Mouse (Mus musculus): Measurements from ENCODE around the gene Gm20388. TPM values are rescaled to one million over a fixed set of nuclear protein-coding genes. Genes with fewer than 3 reads are reported as not detected.

Gm20388 gene
- total and polyA plus RNA-seq, 2 experiments from 2014 or later = 51.3 TPM; not detected in 1

DNA sequence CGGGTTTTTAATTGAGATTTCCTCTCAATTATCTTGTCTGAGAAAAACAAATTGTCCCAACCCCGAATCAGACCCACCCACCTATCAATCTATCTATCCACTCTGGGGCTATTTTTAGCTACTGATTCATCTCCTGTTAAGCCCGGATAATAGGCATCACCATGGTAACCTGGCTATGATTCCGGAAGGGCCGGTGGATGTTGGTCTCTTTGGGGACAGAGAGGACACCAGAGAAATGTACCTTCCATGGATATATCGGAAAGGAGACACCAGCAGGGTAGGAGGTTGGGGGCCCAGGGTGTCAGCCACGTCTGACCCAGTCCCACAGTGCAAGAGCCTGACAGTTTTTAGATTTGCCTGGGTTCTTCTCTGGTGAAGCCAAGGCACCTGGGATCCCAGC is 3224.8 kb downstream of the Gm20388 start:
- DNase-seq (peak; percentile 77), ATAC-seq (peak; percentile 78)
- H3K9ac ChIP-seq = 0 out of 2 replicates have a peak overlapping the region, but pooled peaks have one; percentile 15
- no peaks in the 10 kb centered on the region for H3K27me3 ChIP-seq (ENCODE audit: insufficient read depth, low read length)
- no peak overlapping the region for H3K4me3 ChIP-seq (ENCODE audit: low read depth, low read length)
- H3K4me2 ChIP-seq (ENCODE audit: low read depth) = peak overlapping the region; percentile 22; the same call in 1 of the 2 replicates
- peak overlapping the region; percentile 85 for H3K27ac ChIP-seq (ENCODE audit: low read depth, low read length)
- no peaks in the 10 kb centered on the region for H3K9me3 ChIP-seq (ENCODE audit: low read length)
- H3K4me1 ChIP-seq (ENCODE audit: insufficient read depth) = peaks cover 20% of the 10 kb centered on the region
- no peak for TF ChIP-seq CTCF (IDR thresholded peaks at IDR 0.05; ENCODE audit: low read depth)
- 5% methylated on average over 7 of the region's 7 CpGs for WGBS
- no peaks in the 10 kb centered on the region for H3K36me3 ChIP-seq (ENCODE audit: insufficient read depth)

DNA sequence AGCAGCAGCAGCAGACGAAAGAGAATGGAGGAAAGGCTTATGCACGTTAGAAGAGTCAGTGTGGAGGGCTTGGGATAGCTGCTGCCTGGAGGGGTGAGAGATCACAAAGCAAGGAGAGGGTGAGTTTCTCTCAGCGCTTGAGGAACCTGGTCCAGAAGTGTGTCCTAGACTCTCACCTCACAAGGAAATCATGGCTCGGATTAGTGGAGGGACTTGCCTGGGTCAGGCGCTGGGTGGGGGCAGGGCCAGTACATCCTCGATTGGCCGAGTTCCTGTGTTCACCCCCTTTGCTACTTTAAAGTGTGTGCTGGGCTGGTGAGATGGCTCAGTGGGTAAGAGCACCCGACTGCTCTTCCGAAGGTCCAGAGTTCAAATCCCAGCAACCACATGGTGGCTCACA is 3225.2 kb downstream of the Gm20388 start:
- WGBS = 31% methylated on average over 9 of the region's 9 CpGs
- DNase-seq = no peak
- TF ChIP-seq CTCF (IDR thresholded peaks at IDR 0.05; ENCODE audit: low read depth) = no peak
- no peak overlapping the region for H3K4me3 ChIP-seq (ENCODE audit: low read depth, low read length)
- ATAC-seq = peak; percentile 47; the same call in 1 of the 2 replicates
- H3K36me3 ChIP-seq (ENCODE audit: insufficient read depth) = no peaks in the 10 kb centered on the region
- 0 out of 2 replicates have a peak overlapping the region, but pooled peaks have one; percentile 15 for H3K9ac ChIP-seq
- H3K4me1 ChIP-seq (ENCODE audit: insufficient read depth) = peaks cover 20% of the 10 kb centered on the region
- peak overlapping the region; percentile 85 for H3K27ac ChIP-seq (ENCODE audit: low read depth, low read length)
- no peaks in the 10 kb centered on the region for H3K9me3 ChIP-seq (ENCODE audit: low read length)
- no peaks in the 10 kb centered on the region for H3K27me3 ChIP-seq (ENCODE audit: insufficient read depth, low read length)
- peak overlapping the region; percentile 22; the same call in 1 of the 2 replicates for H3K4me2 ChIP-seq (ENCODE audit: low read depth)

DNA sequence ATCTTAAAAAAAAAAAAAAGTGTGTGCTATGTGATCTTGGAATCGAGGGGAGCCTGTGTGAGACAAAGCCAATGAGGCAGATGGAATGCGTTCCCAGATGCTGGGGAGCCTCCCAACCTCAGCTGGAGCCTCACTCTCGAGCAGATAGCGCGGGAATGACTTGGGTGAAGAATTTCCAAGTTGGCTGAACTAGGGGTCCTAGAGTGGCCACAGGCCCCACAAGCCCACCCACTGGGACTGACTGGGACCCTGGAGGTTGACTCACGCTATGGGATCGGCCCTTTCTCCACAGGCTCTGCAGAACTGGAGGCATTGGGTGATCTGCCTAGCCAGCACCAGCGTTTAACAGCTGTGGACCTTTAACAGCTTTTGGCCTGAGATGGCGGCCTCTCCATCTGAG is 3225.6 kb downstream of the Gm20388 start:
- H3K4me1 ChIP-seq (ENCODE audit: insufficient read depth) = peaks cover 20% of the 10 kb centered on the region
- no peak for TF ChIP-seq CTCF (IDR thresholded peaks at IDR 0.05; ENCODE audit: low read depth)
- no peaks in the 10 kb centered on the region for H3K36me3 ChIP-seq (ENCODE audit: insufficient read depth)
- 85% methylated on average over 9 of the region's 9 CpGs for WGBS
- ATAC-seq = no peak
- no peak for DNase-seq
- H3K27ac ChIP-seq (ENCODE audit: low read depth, low read length) = no peak overlapping the region
- H3K4me2 ChIP-seq (ENCODE audit: low read depth) = no peak overlapping the region
- H3K9me3 ChIP-seq (ENCODE audit: low read length) = no peaks in the 10 kb centered on the region
- no peak overlapping the region for H3K9ac ChIP-seq
- no peak overlapping the region for H3K4me3 ChIP-seq (ENCODE audit: low read depth, low read length)
- no peaks in the 10 kb centered on the region for H3K27me3 ChIP-seq (ENCODE audit: insufficient read depth, low read length)

DNA sequence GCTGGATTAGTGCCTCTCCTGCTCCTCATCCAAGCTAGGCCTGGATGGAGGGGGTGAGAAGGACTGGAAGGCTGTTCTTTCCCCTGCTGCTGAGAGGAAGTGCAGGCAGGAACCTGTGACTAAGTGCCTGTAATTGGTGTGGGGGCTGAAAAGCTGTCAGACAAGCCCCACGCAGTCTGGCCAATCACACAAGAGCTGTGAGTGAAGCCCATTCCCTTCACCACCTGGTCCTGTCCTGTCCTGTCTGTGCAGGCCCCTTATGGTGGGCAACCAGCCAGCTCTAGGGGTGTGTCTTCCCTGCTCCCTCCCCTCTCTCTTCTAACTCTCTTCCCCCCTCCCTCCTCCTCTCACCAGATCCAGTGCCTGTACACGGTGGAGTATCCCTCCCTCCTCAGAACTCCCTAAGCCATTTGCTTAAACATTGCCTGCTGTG is 3227.0 kb downstream of the Gm20388 start:
- Histone ChIP-seq H3K36me3 (ENCODE audit: insufficient read depth) (no peaks in the 10 kb centered on the region), H3K27ac (ENCODE audit: low read depth, low read length) (0 out of 2 replicates have a peak overlapping the region, but pooled peaks have one; percentile 11), H3K4me3 (ENCODE audit: low read depth, low read length) (no peak overlapping the region), H3K27me3 (ENCODE audit: insufficient read depth, low read length) (no peaks in the 10 kb centered on the region), H3K4me2 (ENCODE audit: low read depth) (no peak overlapping the region), H3K4me1 (ENCODE audit: insufficient read depth) (peaks cover 20% of the 10 kb centered on the region), H3K9ac (no peak overlapping the region), H3K9me3 (ENCODE audit: low read length) (no peaks in the 10 kb centered on the region)
- TF ChIP-seq CTCF (IDR thresholded peaks at IDR 0.05; ENCODE audit: low read depth) = no peak
- ATAC-seq = peak; percentile 73
- peak; percentile 66 for DNase-seq
- WGBS = 5% methylated on average over 2 of the region's 2 CpGs

DNA sequence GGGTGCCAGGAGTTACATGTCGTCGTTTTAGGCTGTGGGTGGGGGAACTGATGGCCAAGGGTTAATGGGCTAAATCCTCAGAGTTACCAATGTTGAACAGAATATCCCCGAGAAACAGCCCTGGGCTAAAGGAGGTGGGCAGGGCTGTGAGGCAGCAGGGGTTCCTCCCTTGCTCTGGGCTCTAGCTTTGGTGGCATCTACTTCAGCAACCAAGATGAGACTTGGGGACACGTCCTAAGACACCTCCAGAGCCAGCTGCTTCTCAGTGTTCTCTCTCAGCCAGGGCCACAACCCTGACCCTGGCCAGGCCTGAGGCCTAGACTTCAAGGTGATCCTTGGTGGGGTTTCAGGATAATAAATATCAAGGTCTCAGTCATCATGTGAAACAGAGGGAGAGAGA is 3228.1 kb downstream of the Gm20388 start:
- H3K4me1 ChIP-seq (ENCODE audit: insufficient read depth) = peaks cover 20% of the 10 kb centered on the region
- no peak overlapping the region for H3K9ac ChIP-seq
- DNase-seq (no peak), ATAC-seq (no peak)
- H3K27ac ChIP-seq (ENCODE audit: low read depth, low read length) = no peak overlapping the region
- H3K4me2 ChIP-seq (ENCODE audit: low read depth) = no peak overlapping the region
- no peaks in the 10 kb centered on the region for H3K27me3 ChIP-seq (ENCODE audit: insufficient read depth, low read length)
- no peak overlapping the region for H3K4me3 ChIP-seq (ENCODE audit: low read depth, low read length)
- WGBS = 61% methylated on average over 4 of the region's 4 CpGs
- no peaks in the 10 kb centered on the region for H3K36me3 ChIP-seq (ENCODE audit: insufficient read depth)
- H3K9me3 ChIP-seq (ENCODE audit: low read length) = no peaks in the 10 kb centered on the region
- no peak for TF ChIP-seq CTCF (IDR thresholded peaks at IDR 0.05; ENCODE audit: low read depth)

DNA sequence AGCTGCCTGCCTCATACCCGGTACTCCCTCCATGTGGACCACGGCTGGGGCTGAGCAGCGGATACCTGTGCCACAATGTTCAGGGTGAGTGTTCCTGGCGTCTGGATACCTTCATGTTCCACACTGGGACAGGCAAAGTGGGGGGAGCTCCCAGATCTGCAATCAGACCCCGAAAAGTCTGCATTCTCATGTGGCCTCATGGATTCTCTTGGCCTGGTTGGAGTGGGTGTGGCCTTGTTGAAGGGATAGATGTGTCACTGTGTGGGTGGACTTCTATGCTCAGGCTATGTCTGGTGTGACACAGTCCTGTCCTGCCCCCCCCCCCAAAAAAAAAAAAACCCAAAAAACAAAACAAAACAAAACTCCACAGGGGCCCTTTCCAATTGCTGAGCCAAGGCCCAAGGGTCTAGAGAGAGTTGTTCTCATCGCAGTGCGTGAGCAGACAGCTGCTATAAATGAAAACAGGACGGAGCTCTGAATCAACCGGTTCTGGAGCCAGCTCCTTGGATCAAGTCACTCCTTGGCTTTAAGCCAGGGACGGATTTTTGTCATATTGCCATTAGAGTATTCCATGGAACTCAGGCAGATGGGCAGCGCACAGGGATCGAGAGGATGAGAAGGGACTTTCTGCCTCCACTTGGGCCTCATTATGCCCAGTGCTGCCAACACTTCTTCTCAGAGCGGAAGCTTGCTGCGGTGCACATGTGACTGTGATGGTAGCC is 3231.3 kb downstream of the Gm20388 start:
- no peaks in the 10 kb centered on the region for H3K27me3 ChIP-seq (ENCODE audit: insufficient read depth, low read length)
- H3K36me3 ChIP-seq (ENCODE audit: insufficient read depth) = no peaks in the 10 kb centered on the region
- DNase-seq = peak; percentile 82
- no peak for TF ChIP-seq CTCF (IDR thresholded peaks at IDR 0.05; ENCODE audit: low read depth)
- ATAC-seq = peak; percentile 67
- H3K4me1 ChIP-seq (ENCODE audit: insufficient read depth) = 0 out of 2 replicates have a peak, but pooled peaks cover 4% of the 10 kb centered on the region
- WGBS = 47% methylated on average over 14 of the region's 14 CpGs
- no peaks in the 10 kb centered on the region for H3K9me3 ChIP-seq (ENCODE audit: low read length)
- H3K27ac ChIP-seq (ENCODE audit: low read depth, low read length) = peak overlapping the region; percentile 45; the same call in 1 of the 2 replicates
- H3K4me3 ChIP-seq (ENCODE audit: low read depth, low read length) = no peak overlapping the region
- no peak overlapping the region for H3K9ac ChIP-seq
- no peak overlapping the region for H3K4me2 ChIP-seq (ENCODE audit: low read depth)

DNA sequence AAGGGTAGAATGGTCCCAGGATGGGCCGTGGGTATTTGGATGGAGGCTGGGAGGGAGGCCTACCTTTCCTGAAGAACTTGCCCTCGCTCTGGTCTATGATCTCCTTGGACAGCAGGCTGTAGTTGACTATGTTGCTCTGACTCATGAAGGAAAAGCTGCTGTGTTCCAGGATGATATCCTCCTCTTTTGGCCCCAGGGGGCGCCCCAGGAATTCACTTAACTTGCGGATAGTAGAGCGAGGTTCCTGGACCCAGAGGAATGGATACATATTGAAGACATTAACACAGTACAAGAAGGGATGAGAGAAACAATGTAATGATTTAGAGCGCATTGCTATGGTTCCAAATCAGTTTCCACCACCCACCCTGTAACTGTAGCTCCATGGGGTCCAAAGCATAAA is 3234.6 kb downstream of the Gm20388 start:
- H3K27me3 ChIP-seq (ENCODE audit: insufficient read depth, low read length) = no peaks in the 10 kb centered on the region
- no peak overlapping the region for H3K4me2 ChIP-seq (ENCODE audit: low read depth)
- H3K9ac ChIP-seq = no peak overlapping the region
- no peaks in the 10 kb centered on the region for H3K9me3 ChIP-seq (ENCODE audit: low read length)
- no peak overlapping the region for H3K27ac ChIP-seq (ENCODE audit: low read depth, low read length)
- no peak overlapping the region for H3K4me3 ChIP-seq (ENCODE audit: low read depth, low read length)
- H3K4me1 ChIP-seq (ENCODE audit: insufficient read depth) = no peaks in the 10 kb centered on the region
- 67% methylated on average over 6 of the region's 6 CpGs for WGBS
- DNase-seq (no peak), ATAC-seq (no peak)
- 0 out of 2 replicates have a peak, but pooled peaks have one; percentile 14 for TF ChIP-seq CTCF (IDR thresholded peaks at IDR 0.05; ENCODE audit: low read depth)
- H3K36me3 ChIP-seq (ENCODE audit: insufficient read depth) = no peaks in the 10 kb centered on the region

All from forebrain, postnatal 0 days (tissue).